Mouse (Mus musculus): ENCODE results near the gene Nufip2.

Gene Nufip2

GRCm38 (mm10) chr11:77770346-77770745 is 84.4 kb downstream of the Nufip2 start:
- DNase-seq (ENCODE audit: low read depth, low spot score): no peak

GRCm38 (mm10) chr11:77771879-77772713 is 86.1 kb downstream of the Nufip2 start:
- DNase-seq (ENCODE audit: low read depth, low spot score): no peak

GRCm38 (mm10) chr11:77775701-77776400 is 89.9 kb downstream of the Nufip2 start:
- DNase-seq (ENCODE audit: low read depth, low spot score): no peak

- no peak for DNase-seq (ENCODE audit: low read depth, low spot score)
Measured at GRCm38 (mm10) chr11:77777436-77777835, 91.5 kb downstream of the Nufip2 start.

- no peak for DNase-seq (ENCODE audit: low read depth, low spot score)
Measured at GRCm38 (mm10) chr11:77777937-77778336, 92.0 kb downstream of the Nufip2 start.

- DNase-seq (ENCODE audit: low read depth, low spot score): no peak
Measured at GRCm38 (mm10) chr11:77779240-77779639, 93.3 kb downstream of the Nufip2 start.

- no peak for DNase-seq (ENCODE audit: low read depth, low spot score)
Measured at GRCm38 (mm10) chr11:77781088-77781487, 95.1 kb downstream of the Nufip2 start.

- no peak for DNase-seq (ENCODE audit: low read depth, low spot score)
Measured at GRCm38 (mm10) chr11:77782104-77782815, 96.3 kb downstream of the Nufip2 start.

- no peak for DNase-seq (ENCODE audit: low read depth, low spot score)
Measured at GRCm38 (mm10) chr11:77783211-77783746, 97.3 kb downstream of the Nufip2 start.

- no peak for DNase-seq (ENCODE audit: low read depth, low spot score)
Measured at GRCm38 (mm10) chr11:77783747-77784646, 98.0 kb downstream of the Nufip2 start.

- DNase-seq (ENCODE audit: low read depth, low spot score): no peak
Measured at GRCm38 (mm10) chr11:77784894-77785293, 98.9 kb downstream of the Nufip2 start.

- no peak for DNase-seq (ENCODE audit: low read depth, low spot score)
Measured at GRCm38 (mm10) chr11:77785396-77785767, 99.4 kb downstream of the Nufip2 start.

- peak; percentile 75 for DNase-seq (ENCODE audit: low read depth, low spot score)
Measured at GRCm38 (mm10) chr11:77785768-77786561, 100.0 kb downstream of the Nufip2 start.

- DNase-seq (ENCODE audit: low read depth, low spot score): no peak
Measured at GRCm38 (mm10) chr11:77787707-77788106, 101.8 kb downstream of the Nufip2 start, which contains the start of gene Gm10277. TSS of gene Gm10277 (minus strand) at chr11:77787747.

- DNase-seq (ENCODE audit: low read depth, low spot score): no peak
Measured at GRCm38 (mm10) chr11:77789512-77789911, 103.6 kb downstream of the Nufip2 start.

GRCm38 (mm10) chr11:77790286-77790685 is 104.3 kb downstream of the Nufip2 start:
- no peak for DNase-seq (ENCODE audit: low read depth, low spot score)

- DNase-seq (ENCODE audit: low read depth, low spot score): no peak
Measured at GRCm38 (mm10) chr11:77791241-77791727, 105.3 kb downstream of the Nufip2 start.

Data from telencephalon, adult 2 months (tissue).